Mouse (Mus musculus) left cerebral cortex, postnatal 4 days (tissue): ENCODE data around the gene Rinl. TPM values are rescaled to one million over a fixed set of nuclear protein-coding genes. Genes with fewer than 3 reads are reported as not detected.

Source experiments
- total RNA-seq, 2 experiments: library from RNA; stranded (reverse); gene quantifications; 2 replicates each; pipeline ENCODE4 v1.2.3; 2021

Rinl gene
- total RNA-seq, 2 experiments from 2014 or later: 1.5 to 1.6 TPM

Other genes starting within 250 kb of the Rinl start
- not detected for gene Sycn, start 248.1 kb upstream of the Rinl start, total RNA-seq
- gene Nccrp1, start 241.7 kb upstream of the Rinl start, total RNA-seq: not detected
- gene Samd4b, start 190.8 kb upstream of the Rinl start, total RNA-seq: 10 to 100 TPM; 67.9 to 70.0 TPM
- 10 to 100 TPM; 11.6 to 11.9 TPM for gene Pak4, start 190.8 kb upstream of the Rinl start, total RNA-seq
- under 1 TPM; 0.18 to 0.89 TPM for gene Acp7, start 157.6 kb upstream of the Rinl start, total RNA-seq
- gene Fbxo27, start 96.1 kb upstream of the Rinl start, total RNA-seq: 10 to 100 TPM; 20.1 to 22.8 TPM
- 1 to 10 TPM; 2.9 to 3.7 TPM for gene Fbxo17, start 72.2 kb upstream of the Rinl start, total RNA-seq
- gene Mrps12, start 47.1 kb upstream of the Rinl start, total RNA-seq: 10 to 100 TPM; 41.1 to 41.6 TPM
- gene Sars2, start 47.0 kb upstream of the Rinl start, total RNA-seq: 10 to 100 TPM; 11.9 to 13.3 TPM
- gene Ccer2, start 32.8 kb upstream of the Rinl start, total RNA-seq: under 1 TPM in 1 of 2 experiments, not detected in 1; 0.68 TPM
- gene Sirt2, start 22.2 kb upstream of the Rinl start, total RNA-seq: 10 to 100 TPM; 91.5 to 99.9 TPM
- gene Nfkbib, start 21.5 kb upstream of the Rinl start, total RNA-seq: 10 to 100 TPM; 35.3 to 35.6 TPM
- gene Hnrnpl, start 19.6 kb downstream of the Rinl start, total RNA-seq: 100 to 1,000 TPM; 572 to 576 TPM
- gene Ech1, start 36.2 kb downstream of the Rinl start, total RNA-seq: 10 to 100 TPM; 45.3 to 45.9 TPM
- gene Lgals4, start 44.9 kb downstream of the Rinl start, total RNA-seq: 1 to 10 TPM; 3.6 to 4.6 TPM
- gene Lgals7, start 74.9 kb downstream of the Rinl start, total RNA-seq: 1 to 10 TPM; 2.3 to 3.7 TPM
- under 1 TPM; 0.18 to 0.52 TPM for gene Capn12, start 92.5 kb downstream of the Rinl start, total RNA-seq
- 100 to 1,000 TPM; 129 to 134 TPM for gene Actn4, start 173.4 kb downstream of the Rinl start, total RNA-seq
- 100 to 1,000 TPM; 212 to 213 TPM for gene Eif3k, start 192.9 kb downstream of the Rinl start, total RNA-seq
- gene Map4k1, start 193.1 kb downstream of the Rinl start, total RNA-seq: 10 to 100 TPM; 12.9 to 14.7 TPM